In genomic region chr12:86830247-86830585, GRCm38 (mm10) we compare ENCODE assay signal across 9 mouse cellular contexts. TPM values are rescaled to one million over a fixed set of nuclear protein-coding genes. Genes with fewer than 3 reads are reported as not detected.
DNase-seq lines count a peak whose midpoint lies in the region; ATAC-seq lines count a peak whose summit lies in the region.
"Had no signal": no experiment of that assay in that cellular context is flagged by ENCODE, and none has a peak within 500 bp of the region (broad histone marks: within the 10 kb centered on the region; RNA-seq: fewer than 3 reads in every experiment).

No protein-coding gene starts in this region.

- no peak for DNase-seq in forebrain, embryonic 11.5 days (ENCODE audit: low spot score)
- peak; percentile 53 for DNase-seq in kidney, adult 9 months
- DNase-seq in kidney, postnatal 4 days, result no peak
- DNase-seq in left cerebral cortex, adult 18-20 months (ENCODE audit: low spot score in 2 of 2), result no peak
- DNase-seq in cerebellum, postnatal 14 days, result no peak
- DNase-seq: cerebellum, postnatal 10 days had no signal

- WGBS in forebrain, embryonic 12.5 days, result 55% methylated on average over 8 of the region's 8 CpGs
- 52% methylated on average over 8 of the region's 8 CpGs for WGBS in forebrain, embryonic 11.5 days
- WGBS in forebrain, embryonic 16.5 days, result 49% methylated on average over 8 of the region's 8 CpGs
- WGBS in midbrain, embryonic 16.5 days, result 46% methylated on average over 8 of the region's 8 CpGs

- H3K4me3 ChIP-seq in forebrain, embryonic 12.5 days (replicated peaks), result no peak overlapping the region
- H3K4me3 ChIP-seq in forebrain, embryonic 11.5 days (ENCODE audit: low read depth, low read length), result no peak overlapping the region
- no peak overlapping the region for H3K4me3 ChIP-seq in forebrain, embryonic 16.5 days (replicated peaks; ENCODE audit: low read length)
- H3K4me3 ChIP-seq in midbrain, embryonic 16.5 days (ENCODE audit: low read depth, low read length), result no peak overlapping the region

- H3K36me3 ChIP-seq in forebrain, embryonic 12.5 days (replicated peaks), result no peaks in the 10 kb centered on the region
- no peaks in the 10 kb centered on the region for H3K36me3 ChIP-seq in forebrain, embryonic 11.5 days (ENCODE audit: control insufficient read depth, insufficient read depth, low read length)
- no peaks in the 10 kb centered on the region for H3K36me3 ChIP-seq in forebrain, embryonic 16.5 days (ENCODE audit: control insufficient read depth, insufficient read depth)
- H3K36me3 ChIP-seq in midbrain, embryonic 16.5 days (ENCODE audit: control insufficient read depth, insufficient read depth, low read length), result no peaks in the 10 kb centered on the region

- H3K27ac ChIP-seq in forebrain, embryonic 12.5 days, result peak overlapping the region; percentile 42
- H3K27ac ChIP-seq in forebrain, embryonic 11.5 days (ENCODE audit: low read depth, low read length), result no peak overlapping the region
- H3K27ac ChIP-seq in forebrain, embryonic 16.5 days (ENCODE audit: low read length), result no peak overlapping the region
- peak overlapping the region; percentile 26 for H3K27ac ChIP-seq in midbrain, embryonic 16.5 days (ENCODE audit: low read length)

- peaks cover 56% of the 10 kb centered on the region for H3K4me1 ChIP-seq in forebrain, embryonic 12.5 days
- H3K4me1 ChIP-seq in forebrain, embryonic 11.5 days (replicated peaks; ENCODE audit: control insufficient read depth, insufficient read depth, low read length), result peaks cover 28% of the 10 kb centered on the region
- peaks cover 35% of the 10 kb centered on the region for H3K4me1 ChIP-seq in forebrain, embryonic 16.5 days (replicated peaks; ENCODE audit: control insufficient read depth, insufficient read depth, low read length)
- peaks cover 38% of the 10 kb centered on the region for H3K4me1 ChIP-seq in midbrain, embryonic 16.5 days (ENCODE audit: control insufficient read depth, insufficient read depth, low read length)

- ATAC-seq in forebrain, embryonic 12.5 days (ENCODE audit: low FRiP score), result no peak
- ATAC-seq in forebrain, embryonic 11.5 days (replicated peaks; ENCODE audit: low FRiP score), result no peak
- ATAC-seq in forebrain, embryonic 16.5 days, result no peak
- ATAC-seq in midbrain, embryonic 16.5 days, result no peak

- H3K27me3 ChIP-seq in forebrain, embryonic 12.5 days, result peaks cover 3% of the 10 kb centered on the region; the same call in 1 of the 2 replicates
- H3K27me3 ChIP-seq in forebrain, embryonic 11.5 days (ENCODE audit: control insufficient read depth, insufficient read depth, low read length), result no peaks in the 10 kb centered on the region; the same call in 1 of the 2 replicates
- no peaks in the 10 kb centered on the region for H3K27me3 ChIP-seq in forebrain, embryonic 16.5 days (replicated peaks; ENCODE audit: control insufficient read depth, insufficient read depth, low read length)
- no peaks in the 10 kb centered on the region for H3K27me3 ChIP-seq in midbrain, embryonic 16.5 days (ENCODE audit: control insufficient read depth, insufficient read depth, low read depth, low read length)

- H3K9me3 ChIP-seq in forebrain, embryonic 12.5 days, result no peaks in the 10 kb centered on the region
- H3K9me3 ChIP-seq in forebrain, embryonic 11.5 days (ENCODE audit: control insufficient read depth, low read length), result no peaks in the 10 kb centered on the region
- H3K9me3 ChIP-seq in forebrain, embryonic 16.5 days (ENCODE audit: control insufficient read depth, low read length), result no peaks in the 10 kb centered on the region
- no peaks in the 10 kb centered on the region for H3K9me3 ChIP-seq in midbrain, embryonic 16.5 days (replicated peaks; ENCODE audit: control insufficient read depth, low read length, poor library complexity, severe bottlenecking)

- 0 out of 2 replicates have a peak overlapping the region, but pooled peaks have one; percentile 12 for H3K9ac ChIP-seq in forebrain, embryonic 12.5 days
- no peak overlapping the region for H3K9ac ChIP-seq in forebrain, embryonic 11.5 days (ENCODE audit: low read length)
- peak overlapping the region; percentile 5; the same call in 1 of the 2 replicates for H3K9ac ChIP-seq in forebrain, embryonic 16.5 days (replicated peaks; ENCODE audit: low read depth, low read length)
- peak overlapping the region; percentile 40; the same call in 1 of the 2 replicates for H3K9ac ChIP-seq in midbrain, embryonic 16.5 days (ENCODE audit: low read depth, low read length)

- H3K4me2 ChIP-seq in forebrain, embryonic 12.5 days, result no peak overlapping the region
- H3K4me2 ChIP-seq in forebrain, embryonic 11.5 days (ENCODE audit: low read depth, low read length, severe bottlenecking), result no peak overlapping the region
- H3K4me2 ChIP-seq in forebrain, embryonic 16.5 days (ENCODE audit: low read length), result no peak overlapping the region
- no peak overlapping the region for H3K4me2 ChIP-seq in midbrain, embryonic 16.5 days (ENCODE audit: low read length)

RNA-seq across cellular contexts. Expression of gene Irf2bpl, which starts 54.4 kb away (rescaled TPM):
- polyA plus RNA-seq in forebrain, embryonic 12.5 days (2016; fragmentation: Nextera tagmentation; extraction: Ambion mirVana), result 74.8 and 81.9 TPM in 2 replicates
- polyA plus RNA-seq in forebrain, embryonic 11.5 days (2014; fragmentation: Nextera tagmentation; extraction: Ambion mirVana), result 40.3 and 42.7 TPM in 2 replicates
- 67.0 and 74.0 TPM in 2 replicates for polyA plus RNA-seq in forebrain, embryonic 16.5 days (2015; fragmentation: Nextera tagmentation; extraction: Ambion mirVana)
- polyA plus RNA-seq in midbrain, embryonic 16.5 days (2015; fragmentation: Nextera tagmentation; extraction: Ambion mirVana), result 69.3 and 76.9 TPM in 2 replicates
- total RNA-seq in left cerebral cortex, adult 18-20 months (2021), result 10 to 100 TPM; 91.6 to 93.6 TPM

Comparison
In these comparisons a context has a peak if more than half of its experiments do, and no peak if none do; other contexts are left out.
1. H3K27ac ChIP-seq: peak in forebrain, embryonic 12.5 days (single experiment) and midbrain, embryonic 16.5 days (single experiment); none in forebrain, embryonic 11.5 days (single experiment) and forebrain, embryonic 16.5 days (single experiment).